Mouse (Mus musculus): ENCODE measurements around the gene Nr1d1. TPM values are rescaled to one million over a fixed set of nuclear protein-coding genes. Genes with fewer than 3 reads are reported as not detected.

Gene Nr1d1
- polyA plus RNA-seq, 1 experiment, result 7.4 TPM

DNA sequence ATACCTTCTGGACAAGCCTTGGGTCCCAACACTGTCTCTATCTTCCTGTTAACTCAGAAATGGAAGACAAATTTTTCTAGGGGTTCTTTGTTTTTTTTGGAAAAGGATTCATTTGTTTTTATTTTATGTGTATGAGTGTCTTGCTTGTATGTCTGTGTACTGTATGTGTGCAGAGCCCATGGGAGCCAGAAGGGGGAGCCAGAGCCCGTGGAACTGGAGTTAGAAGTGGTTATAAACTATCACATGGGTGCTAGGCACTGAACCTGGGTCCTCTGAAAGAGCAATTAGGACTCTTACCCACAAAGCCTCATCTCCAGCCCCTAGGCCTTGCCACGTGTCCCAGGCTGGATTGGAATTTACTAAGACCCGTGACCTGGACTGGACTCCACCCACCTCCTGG lies 41.1 kb downstream of the Nr1d1 start:
- TF ChIP-seq EP300 (IDR thresholded peaks at IDR 0.05; ENCODE audit: insufficient read depth, low read depth, low read length) (no peak), CTCF (IDR thresholded peaks at IDR 0.05; ENCODE audit: low read depth, low read length) (peak; percentile 56)
- Histone ChIP-seq H3K4me1 (ENCODE audit: control insufficient read depth, insufficient read depth, low read length) (peaks cover 4% of the 10 kb centered on the region), H3K9me3 (replicated peaks; ENCODE audit: control insufficient read depth, insufficient read depth, low read length, poor library complexity, severe bottlenecking) (0 out of 2 replicates have a peak, but pooled peaks cover 4% of the 10 kb centered on the region), H3K9ac (ENCODE audit: low read depth, poor library complexity, severe bottlenecking) (no peak overlapping the region), H3K36me3 (ENCODE audit: control insufficient read depth, insufficient read depth, low read length, poor library complexity, severe bottlenecking) (no peaks in the 10 kb centered on the region), H3K27ac (ENCODE audit: insufficient read depth, low read length) (no peak overlapping the region), H3K4me3 (ENCODE audit: low read depth, low read length) (no peak overlapping the region), H3K27me3 (ENCODE audit: control insufficient read depth, insufficient read depth, low read length, poor library complexity, severe bottlenecking) (no peaks in the 10 kb centered on the region)

DNA sequence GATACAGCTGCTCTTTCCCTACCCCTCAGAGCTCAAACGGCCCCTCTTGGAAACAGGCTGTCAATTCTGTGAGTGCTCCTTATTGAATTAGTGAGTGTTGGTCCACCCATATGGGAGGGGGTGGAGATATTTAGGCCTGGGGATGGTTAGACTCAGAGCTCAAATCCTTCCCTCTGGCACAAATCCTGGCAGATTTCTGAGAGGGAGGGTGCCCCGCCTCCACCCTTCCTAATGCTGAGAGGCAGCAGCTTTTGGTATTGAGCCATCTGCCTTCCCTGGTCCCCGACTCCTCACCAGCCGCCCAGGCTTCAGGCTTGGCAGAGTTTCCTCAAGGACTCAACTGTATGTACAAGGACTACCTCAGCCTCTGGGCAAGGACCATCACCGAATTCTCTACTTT lies 44.0 kb downstream of the Nr1d1 start:
- Histone ChIP-seq H3K36me3 (ENCODE audit: control insufficient read depth, insufficient read depth, low read length, poor library complexity, severe bottlenecking) (peaks cover 8% of the 10 kb centered on the region), H3K9me3 (replicated peaks; ENCODE audit: control insufficient read depth, insufficient read depth, low read length, poor library complexity, severe bottlenecking) (0 out of 2 replicates have a peak, but pooled peaks cover 4% of the 10 kb centered on the region), H3K27me3 (ENCODE audit: control insufficient read depth, insufficient read depth, low read length, poor library complexity, severe bottlenecking) (no peaks in the 10 kb centered on the region), H3K9ac (ENCODE audit: low read depth, poor library complexity, severe bottlenecking) (no peak overlapping the region), H3K4me3 (ENCODE audit: low read depth, low read length) (no peak overlapping the region), H3K27ac (ENCODE audit: insufficient read depth, low read length) (no peak overlapping the region), H3K4me1 (ENCODE audit: control insufficient read depth, insufficient read depth, low read length) (no peaks in the 10 kb centered on the region)
- TF ChIP-seq EP300 (IDR thresholded peaks at IDR 0.05; ENCODE audit: insufficient read depth, low read depth, low read length) (no peak), CTCF (IDR thresholded peaks at IDR 0.05; ENCODE audit: low read depth, low read length) (no peak), POLR2A (IDR thresholded peaks at IDR 0.05; ENCODE audit: insufficient read depth, low read length) (no peak)

DNA sequence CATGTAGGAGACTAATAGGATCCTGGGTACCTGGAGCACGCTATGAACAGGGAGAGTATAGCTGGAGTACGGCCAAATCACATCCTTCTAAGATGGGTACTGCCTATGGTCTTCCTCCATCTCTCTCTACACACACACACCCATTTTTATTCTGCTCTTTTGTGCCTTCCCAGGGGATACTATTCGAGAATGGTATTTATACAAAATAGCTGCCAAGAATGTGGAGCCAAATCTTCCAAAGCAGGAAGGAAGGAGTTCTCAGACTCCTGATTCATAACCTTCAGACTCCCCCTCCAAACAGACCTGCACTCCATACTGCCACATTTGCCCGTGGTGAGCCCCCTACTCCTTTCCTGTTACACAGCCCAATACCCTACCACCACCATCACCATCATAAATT lies 44.4 kb downstream of the Nr1d1 start:
- peaks cover 8% of the 10 kb centered on the region for H3K36me3 ChIP-seq (ENCODE audit: control insufficient read depth, insufficient read depth, low read length, poor library complexity, severe bottlenecking)
- 0 out of 2 replicates have a peak, but pooled peaks cover 4% of the 10 kb centered on the region for H3K9me3 ChIP-seq (replicated peaks; ENCODE audit: control insufficient read depth, insufficient read depth, low read length, poor library complexity, severe bottlenecking)
- H3K4me3 ChIP-seq (ENCODE audit: low read depth, low read length), result no peak overlapping the region
- H3K27ac ChIP-seq (ENCODE audit: insufficient read depth, low read length), result no peak overlapping the region
- no peak overlapping the region for H3K9ac ChIP-seq (ENCODE audit: low read depth, poor library complexity, severe bottlenecking)
- no peaks in the 10 kb centered on the region for H3K4me1 ChIP-seq (ENCODE audit: control insufficient read depth, insufficient read depth, low read length)
- no peaks in the 10 kb centered on the region for H3K27me3 ChIP-seq (ENCODE audit: control insufficient read depth, insufficient read depth, low read length, poor library complexity, severe bottlenecking)
- TF ChIP-seq CTCF (IDR thresholded peaks at IDR 0.05; ENCODE audit: low read depth, low read length), result no peak
- no peak for TF ChIP-seq EP300 (IDR thresholded peaks at IDR 0.05; ENCODE audit: insufficient read depth, low read depth, low read length)

DNA sequence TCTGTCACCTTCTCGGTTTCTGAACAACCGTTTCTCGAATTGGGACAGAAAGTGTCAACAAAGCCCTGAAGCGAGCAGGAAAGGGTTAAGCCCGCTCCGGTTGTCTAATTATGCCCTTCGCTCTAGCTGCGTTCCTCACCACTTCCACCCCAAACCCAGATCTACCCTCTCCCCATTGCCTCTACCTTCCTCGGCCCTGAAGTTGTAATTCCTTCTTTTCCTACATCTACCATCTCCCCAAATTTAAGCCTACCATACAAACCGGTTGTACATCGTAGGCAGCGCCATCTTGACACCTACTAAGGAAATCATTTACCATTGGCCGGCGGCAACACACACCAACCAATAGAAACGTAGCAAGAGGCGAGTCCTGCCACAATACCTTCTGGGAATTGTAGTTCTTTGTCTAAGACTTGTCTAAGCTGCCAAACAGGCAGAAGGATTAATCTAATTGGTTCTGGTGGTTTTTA lies 46.0 kb downstream of the Nr1d1 start, which contains the start of gene Med24:
Med24 (minus strand) TSS at position 317 of the 470 bp plus-strand sequence.
- H3K36me3 ChIP-seq (ENCODE audit: control insufficient read depth, insufficient read depth, low read length, poor library complexity, severe bottlenecking), result peaks cover 9% of the 10 kb centered on the region
- H3K9ac ChIP-seq (ENCODE audit: low read depth, poor library complexity, severe bottlenecking), result peak within 1 kb of the TSS; percentile 71
- peak within 1 kb of the TSS; percentile 97 for H3K4me3 ChIP-seq (ENCODE audit: low read depth, low read length)
- H3K4me1 ChIP-seq (ENCODE audit: control insufficient read depth, insufficient read depth, low read length), result no peaks in the 10 kb centered on the region
- 0 out of 2 replicates have a peak, but pooled peaks cover 2% of the 10 kb centered on the region for H3K9me3 ChIP-seq (replicated peaks; ENCODE audit: control insufficient read depth, insufficient read depth, low read length, poor library complexity, severe bottlenecking)
- no peaks in the 10 kb centered on the region for H3K27me3 ChIP-seq (ENCODE audit: control insufficient read depth, insufficient read depth, low read length, poor library complexity, severe bottlenecking)
- TF ChIP-seq POLR2A (IDR thresholded peaks at IDR 0.05; ENCODE audit: insufficient read depth, low read length) (no peak), EP300 (IDR thresholded peaks at IDR 0.05; ENCODE audit: insufficient read depth, low read depth, low read length) (no peak), CTCF (IDR thresholded peaks at IDR 0.05; ENCODE audit: low read depth, low read length) (no peak)
- no peak within 1 kb of the TSS for H3K27ac ChIP-seq (ENCODE audit: insufficient read depth, low read length)

DNA sequence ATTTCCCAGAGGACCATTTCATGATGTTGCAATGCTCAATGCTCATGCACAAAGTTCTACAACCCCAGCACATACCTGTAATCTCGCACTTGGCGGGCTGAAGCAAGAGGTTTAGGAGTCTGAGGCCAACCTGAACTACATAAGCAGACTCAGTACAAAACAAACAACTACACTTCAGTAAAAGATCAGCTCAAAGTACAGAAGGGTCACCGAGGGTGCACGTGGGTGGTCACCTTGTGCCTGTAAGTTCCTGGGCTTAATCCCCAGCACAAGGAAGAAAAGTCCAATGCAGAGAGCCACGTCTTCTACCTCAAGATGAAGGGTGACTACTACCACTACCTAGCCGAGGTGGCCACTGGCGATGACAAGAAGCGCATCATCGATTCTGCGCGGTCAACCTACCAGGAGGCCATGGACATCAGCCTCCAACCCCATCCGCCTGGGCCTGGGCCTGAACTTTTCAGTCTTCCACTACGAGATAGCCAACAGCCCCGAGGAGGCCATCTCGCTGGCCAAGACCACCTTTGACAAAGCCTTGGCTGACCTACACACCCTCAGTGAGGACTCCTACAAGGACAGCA lies 49.1 kb downstream of the Nr1d1 start:
- Histone ChIP-seq H3K9ac (ENCODE audit: low read depth, poor library complexity, severe bottlenecking) (no peak overlapping the region), H3K36me3 (ENCODE audit: control insufficient read depth, insufficient read depth, low read length, poor library complexity, severe bottlenecking) (peaks cover 9% of the 10 kb centered on the region), H3K4me3 (ENCODE audit: low read depth, low read length) (no peak overlapping the region), H3K27ac (ENCODE audit: insufficient read depth, low read length) (no peak overlapping the region), H3K4me1 (ENCODE audit: control insufficient read depth, insufficient read depth, low read length) (no peaks in the 10 kb centered on the region), H3K9me3 (replicated peaks; ENCODE audit: control insufficient read depth, insufficient read depth, low read length, poor library complexity, severe bottlenecking) (no peaks in the 10 kb centered on the region), H3K27me3 (ENCODE audit: control insufficient read depth, insufficient read depth, low read length, poor library complexity, severe bottlenecking) (no peaks in the 10 kb centered on the region)
- TF ChIP-seq CTCF (IDR thresholded peaks at IDR 0.05; ENCODE audit: low read depth, low read length) (no peak), POLR2A (IDR thresholded peaks at IDR 0.05; ENCODE audit: insufficient read depth, low read length) (no peak), EP300 (IDR thresholded peaks at IDR 0.05; ENCODE audit: insufficient read depth, low read depth, low read length) (no peak)

DNA sequence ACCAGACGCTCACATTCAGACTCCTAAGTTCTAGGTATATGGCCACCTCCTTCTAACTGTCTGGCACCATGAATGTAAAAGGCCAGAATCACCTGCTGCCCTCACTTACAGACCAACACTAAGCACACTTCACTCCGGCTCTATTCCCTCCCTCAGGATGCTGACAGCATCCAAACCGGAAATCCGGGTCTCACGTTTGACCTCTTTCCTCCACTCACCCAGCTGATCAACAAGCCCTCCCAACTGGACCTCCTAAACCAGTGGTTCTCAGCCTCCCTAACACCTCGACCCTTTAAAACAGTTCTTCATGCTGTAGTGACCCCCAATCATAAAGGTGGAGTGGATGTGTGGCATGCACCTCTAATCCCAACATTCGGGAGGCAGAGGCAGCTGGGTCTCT lies 52.0 kb downstream of the Nr1d1 start:
- no peak overlapping the region for H3K27ac ChIP-seq (ENCODE audit: insufficient read depth, low read length)
- H3K4me3 ChIP-seq (ENCODE audit: low read depth, low read length), result no peak overlapping the region
- H3K9ac ChIP-seq (ENCODE audit: low read depth, poor library complexity, severe bottlenecking), result no peak overlapping the region
- no peaks in the 10 kb centered on the region for H3K9me3 ChIP-seq (replicated peaks; ENCODE audit: control insufficient read depth, insufficient read depth, low read length, poor library complexity, severe bottlenecking)
- H3K4me1 ChIP-seq (ENCODE audit: control insufficient read depth, insufficient read depth, low read length), result peaks cover 2% of the 10 kb centered on the region
- TF ChIP-seq EP300 (IDR thresholded peaks at IDR 0.05; ENCODE audit: insufficient read depth, low read depth, low read length) (no peak), CTCF (IDR thresholded peaks at IDR 0.05; ENCODE audit: low read depth, low read length) (no peak), POLR2A (IDR thresholded peaks at IDR 0.05; ENCODE audit: insufficient read depth, low read length) (no peak)
- peaks cover 9% of the 10 kb centered on the region for H3K36me3 ChIP-seq (ENCODE audit: control insufficient read depth, insufficient read depth, low read length, poor library complexity, severe bottlenecking)
- no peaks in the 10 kb centered on the region for H3K27me3 ChIP-seq (ENCODE audit: control insufficient read depth, insufficient read depth, low read length, poor library complexity, severe bottlenecking)
